Mouse (Mus musculus) forebrain, embryonic 11.5 days (tissue): Measurements from ENCODE around the gene Tmem209. TPM values are rescaled to one million over a fixed set of nuclear protein-coding genes. Genes with fewer than 3 reads are reported as not detected.

Experiments used
- ATAC-seq: fragments of 200-750 bp; cut with Nextera tagmentation; replicated peaks from 2 replicates; pipeline ENCODE4 v1.8.0; 2017; ENCODE audit warnings: moderate TSS enrichment; ENCODE audit not compliant: low FRiP score
- DNase-seq: peaks from one replicate; pipeline ENCODE4 v3.0.0-alpha.2; 2017; ENCODE audit warnings: low spot score
- H3K27ac ChIP-seq: fragments of 300-500 bp; sonication (generic); 2 replicates; pipeline ENCODE4 v1.5.1; 2014; ENCODE audit warnings: low read depth, low read length
- H3K27me3 ChIP-seq: fragments of 300-500 bp; sonication (generic); 2 replicates; pipeline ENCODE4 v1.6.1; 2014; ENCODE audit warnings: mild to moderate bottlenecking, low read length, mixed read lengths; ENCODE audit not compliant: control insufficient read depth, insufficient read depth
- H3K36me3 ChIP-seq: fragments of 300-500 bp; sonication (generic); 2 replicates; pipeline ENCODE4 v1.6.1; 2014; ENCODE audit warnings: mild to moderate bottlenecking, low read length, moderate library complexity, mixed read lengths; ENCODE audit not compliant: control insufficient read depth, insufficient read depth
- H3K4me1 ChIP-seq: fragments of 300-500 bp; sonication (generic); replicated peaks from 2 replicates; pipeline ENCODE4 v1.6.1; 2014; ENCODE audit warnings: low read length, mixed read lengths; ENCODE audit not compliant: control insufficient read depth, insufficient read depth
- H3K4me2 ChIP-seq: fragments of 300-500 bp; sonication (generic); 2 replicates; pipeline ENCODE4 v1.6.1; 2014; ENCODE audit warnings: low read depth, mild to moderate bottlenecking, low read length, moderate library complexity, mixed read lengths; ENCODE audit not compliant: severe bottlenecking
- H3K4me3 ChIP-seq: fragments of 300-500 bp; sonication (generic); 2 replicates; pipeline ENCODE4 v1.5.1; 2014; ENCODE audit warnings: low read depth, low read length
- H3K9ac ChIP-seq: fragments of 300-500 bp; sonication (generic); 2 replicates; pipeline ENCODE4 v1.6.1; 2014; ENCODE audit warnings: low read length
- H3K9me3 ChIP-seq: fragments of 300-500 bp; sonication (generic); 2 replicates; pipeline ENCODE4 v1.6.1; 2016; ENCODE audit warnings: low read length, mixed read lengths; ENCODE audit not compliant: control insufficient read depth
- WGBS: fragments of 180-500 bp; shearing (Covaris S2); extraction: QIAGEN DNeasy Blood & Tissue Kit; methylation state at CpG from one replicate; pipeline ENCODE4 v1.1.7; 2014; 5-methylcytosine and 5-hydroxymethylcytosine counted together
- polyA plus RNA-seq: library from polyadenylated mRNA; unstranded; fragments of >200 nt; fragmentation: Nextera tagmentation; extraction: Ambion mirVana; gene quantifications from 2 replicates; pipeline ENCODE4 v1.2.1, GENCODE M21; 2014

Gene Tmem209
- 54.2 and 60.2 TPM in 2 replicates for polyA plus RNA-seq

- Histone ChIP-seq H3K4me1 (peaks cover 9% of the 10 kb centered on the region; the same call in 1 of the 2 replicates), H3K4me3 (peak within 1 kb of the TSS; percentile 53), H3K27me3 (no peaks in the 10 kb centered on the region), H3K36me3 (peaks cover 9% of the 10 kb centered on the region), H3K27ac (peak within 1 kb of the TSS; percentile 97), H3K4me2 (peak within 1 kb of the TSS; percentile 77), H3K9me3 (no peaks in the 10 kb centered on the region), H3K9ac (peak within 1 kb of the TSS; percentile 95)
- ATAC-seq (peak; percentile 97), DNase-seq (peak; percentile 100)
- WGBS, result under 1% methylated on average over 37 of the region's 37 CpGs
These were observed at the start of gene Tmem209, which contains the start of gene Ssmem1 for GRCm38 (mm10) chr6:30509265-30510239. TSS of gene Tmem209 (minus strand) at chr6:30509783. TSS of gene Ssmem1 (plus strand) at chr6:30509849.

- Histone ChIP-seq H3K4me2 (no peak overlapping the region), H3K9me3 (no peaks in the 10 kb centered on the region; the same call in 1 of the 2 replicates), H3K27ac (no peak overlapping the region), H3K27me3 (no peaks in the 10 kb centered on the region), H3K36me3 (no peaks in the 10 kb centered on the region), H3K4me1 (peaks cover 6% of the 10 kb centered on the region; the same call in 1 of the 2 replicates), H3K9ac (no peak overlapping the region), H3K4me3 (no peak overlapping the region)
- DNase-seq, result no peak
- WGBS, result 21% methylated on average over 5 of the region's 9 CpGs
- no peak for ATAC-seq
These were observed 46.5 kb upstream of the Tmem209 start for GRCm38 (mm10) chr6:30556080-30556479.

- Histone ChIP-seq H3K27me3 (no peaks in the 10 kb centered on the region), H3K4me1 (peaks cover 6% of the 10 kb centered on the region; the same call in 1 of the 2 replicates), H3K9ac (no peak overlapping the region), H3K27ac (no peak overlapping the region), H3K36me3 (no peaks in the 10 kb centered on the region), H3K4me3 (no peak overlapping the region), H3K9me3 (no peaks in the 10 kb centered on the region; the same call in 1 of the 2 replicates), H3K4me2 (no peak overlapping the region)
- ATAC-seq, result no peak
- peak; percentile 47 for DNase-seq
- 92% methylated on average over 5 of the region's 5 CpGs for WGBS
These were observed 45.1 kb upstream of the Tmem209 start for GRCm38 (mm10) chr6:30554621-30555170.

GRCm38 (mm10) chr6:30554092-30554491 lies 44.5 kb upstream of the Tmem209 start:
- peaks cover 11% of the 10 kb centered on the region; the same call in 1 of the 2 replicates for H3K4me1 ChIP-seq
- no peak for ATAC-seq
- H3K27ac ChIP-seq, result no peak overlapping the region

GRCm38 (mm10) chr6:30553381-30554010 lies 43.9 kb upstream of the Tmem209 start:
- H3K9ac ChIP-seq, result no peak overlapping the region
- H3K4me2 ChIP-seq, result no peak overlapping the region
- H3K36me3 ChIP-seq, result no peaks in the 10 kb centered on the region
- no peak overlapping the region for H3K27ac ChIP-seq
- no peaks in the 10 kb centered on the region for H3K27me3 ChIP-seq
- DNase-seq (peak; percentile 47), ATAC-seq (no peak)
- no peak overlapping the region for H3K4me3 ChIP-seq
- 80% methylated on average over 7 of the region's 7 CpGs for WGBS
- H3K4me1 ChIP-seq, result peaks cover 12% of the 10 kb centered on the region; the same call in 1 of the 2 replicates
- no peaks in the 10 kb centered on the region; the same call in 1 of the 2 replicates for H3K9me3 ChIP-seq

More at GRCm38 (mm10) chr6:30554092-30554491, 44.5 kb upstream of the Tmem209 start:
- Histone ChIP-seq H3K9ac (no peak overlapping the region), H3K4me2 (no peak overlapping the region), H3K27me3 (no peaks in the 10 kb centered on the region), H3K9me3 (no peaks in the 10 kb centered on the region; the same call in 1 of the 2 replicates), H3K36me3 (no peaks in the 10 kb centered on the region), H3K4me3 (no peak overlapping the region)
- WGBS, result 92% methylated on average over 5 of the region's 5 CpGs
- no peak for DNase-seq

- Histone ChIP-seq H3K4me1 (peaks cover 17% of the 10 kb centered on the region), H3K27me3 (no peaks in the 10 kb centered on the region), H3K36me3 (no peaks in the 10 kb centered on the region), H3K4me3 (no peak overlapping the region), H3K9me3 (no peaks in the 10 kb centered on the region; the same call in 1 of the 2 replicates), H3K4me2 (no peak overlapping the region), H3K9ac (no peak overlapping the region), H3K27ac (no peak overlapping the region; the same call in 1 of the 2 replicates)
- WGBS, result 49% methylated on average over 6 of the region's 6 CpGs
- no peak for DNase-seq
- ATAC-seq, result no peak; the same call in 1 of the 2 replicates
These were observed 43.0 kb upstream of the Tmem209 start for GRCm38 (mm10) chr6:30552628-30553027.

GRCm38 (mm10) chr6:30551644-30552580 lies 42.3 kb upstream of the Tmem209 start:
- WGBS, result 12% methylated on average over 23 of the region's 23 CpGs
- DNase-seq, result peak; percentile 77
- Histone ChIP-seq H3K4me2 (peak overlapping the region; percentile 26; the same call in 1 of the 2 replicates), H3K27me3 (no peaks in the 10 kb centered on the region), H3K9me3 (no peaks in the 10 kb centered on the region; the same call in 1 of the 2 replicates), H3K9ac (peak overlapping the region; percentile 58; the same call in 1 of the 2 replicates), H3K4me3 (no peak overlapping the region), H3K4me1 (peaks cover 18% of the 10 kb centered on the region), H3K27ac (peak overlapping the region; percentile 84), H3K36me3 (no peaks in the 10 kb centered on the region)
- ATAC-seq, result peak; percentile 58
